Mouse (Mus musculus) heart, adult 11 months (tissue): Measurements from ENCODE around the gene Lpar2.

ENCODE experiments used
- DNase-seq: peaks from one replicate; pipeline ENCODE4 v3.0.0; 2022

Gene Lpar2

DNA sequence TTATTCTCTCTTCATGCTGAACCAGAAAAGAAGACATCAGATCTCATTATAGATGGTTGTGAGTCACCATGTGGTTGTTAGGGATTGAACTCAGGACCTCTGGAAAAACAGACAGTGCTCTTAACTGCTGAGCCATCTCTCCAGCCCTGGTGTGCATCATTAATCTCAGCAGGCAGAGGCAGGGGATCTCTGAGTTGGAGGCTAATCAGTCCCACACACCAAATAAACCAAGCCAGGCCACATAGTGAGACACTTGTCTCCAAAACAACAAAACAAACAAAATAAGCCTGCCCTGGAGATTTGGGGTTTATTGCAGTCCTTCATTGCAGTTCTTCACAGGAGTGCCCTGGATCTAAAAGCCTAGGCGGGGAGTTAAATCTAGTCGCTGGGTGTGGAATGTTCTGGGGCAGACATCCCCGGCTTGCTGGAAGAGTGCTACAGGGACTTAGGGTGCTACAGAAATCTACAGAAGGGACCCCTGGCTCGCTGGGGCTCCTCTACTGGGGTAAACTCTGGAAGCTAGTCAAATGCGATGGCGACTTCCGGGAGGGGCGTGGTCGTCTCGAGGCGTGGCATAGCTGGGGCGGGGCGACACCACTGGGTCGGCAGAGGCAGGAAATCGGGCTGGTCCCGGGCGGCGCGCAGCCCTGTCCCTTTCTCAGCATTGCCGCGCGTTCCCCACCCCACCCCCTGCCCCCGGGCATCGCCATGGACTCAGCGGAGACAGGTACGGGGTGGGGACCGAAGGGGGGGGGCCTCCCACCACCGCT, 13.9 kb upstream of the Lpar2 start, which contains the start of gene Gmip:
TSS of gene Gmip (plus strand) at position 586 of the 770 bp plus-strand sequence.
- peak; percentile 99 for DNase-seq

- DNase-seq: peak; percentile 95
These were observed 13.3 kb upstream of the Lpar2 start for GRCm38 (mm10) chr8:69808864-69809403.

GRCm38 (mm10) chr8:69809820-69810219, 12.4 kb upstream of the Lpar2 start:
- peak; percentile 83 for DNase-seq

- no peak for DNase-seq
These were observed 7.3 kb upstream of the Lpar2 start for GRCm38 (mm10) chr8:69814881-69815280.

DNA sequence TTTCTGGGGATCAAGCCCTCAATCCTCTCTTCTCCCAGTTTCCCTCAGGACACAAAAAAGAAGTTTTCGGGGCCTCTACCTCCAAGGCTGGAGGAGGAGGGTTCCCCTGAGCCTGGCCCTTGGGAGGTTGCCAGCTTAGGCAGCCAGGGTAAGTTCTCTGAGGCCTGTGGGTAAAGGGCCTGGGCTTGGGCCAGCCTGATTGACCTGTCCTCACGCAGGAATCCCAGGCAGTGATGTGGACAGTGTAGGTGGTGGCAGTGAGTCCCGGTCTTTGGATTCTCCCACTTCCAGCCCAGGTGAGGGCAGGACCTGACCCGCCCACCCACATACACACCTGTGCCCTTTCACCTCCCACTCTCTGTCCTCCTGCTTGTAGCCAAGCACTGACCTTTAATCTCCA, 6.8 kb upstream of the Lpar2 start:
- no peak for DNase-seq

DNA sequence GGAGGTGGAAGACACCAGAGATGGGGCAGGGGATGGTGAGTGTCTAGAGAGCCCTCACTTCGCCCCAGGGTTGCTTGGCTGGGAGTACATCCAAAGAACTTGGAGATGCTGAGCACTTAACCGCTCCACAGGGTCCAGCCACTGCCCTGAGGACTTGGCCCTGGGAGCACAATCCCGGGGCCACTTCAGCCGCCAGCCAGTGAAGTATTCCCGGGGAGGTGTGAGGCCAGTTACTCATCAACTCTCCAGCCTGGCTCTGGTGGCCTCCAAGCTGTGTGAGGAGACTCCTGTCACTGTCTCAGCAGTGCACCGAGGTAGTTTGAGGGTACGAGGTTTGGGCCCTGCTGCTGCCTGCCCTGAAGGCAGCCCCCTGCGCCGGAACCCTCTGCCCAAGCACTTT, 1.8 kb upstream of the Lpar2 start:
- DNase-seq: no peak

DNA sequence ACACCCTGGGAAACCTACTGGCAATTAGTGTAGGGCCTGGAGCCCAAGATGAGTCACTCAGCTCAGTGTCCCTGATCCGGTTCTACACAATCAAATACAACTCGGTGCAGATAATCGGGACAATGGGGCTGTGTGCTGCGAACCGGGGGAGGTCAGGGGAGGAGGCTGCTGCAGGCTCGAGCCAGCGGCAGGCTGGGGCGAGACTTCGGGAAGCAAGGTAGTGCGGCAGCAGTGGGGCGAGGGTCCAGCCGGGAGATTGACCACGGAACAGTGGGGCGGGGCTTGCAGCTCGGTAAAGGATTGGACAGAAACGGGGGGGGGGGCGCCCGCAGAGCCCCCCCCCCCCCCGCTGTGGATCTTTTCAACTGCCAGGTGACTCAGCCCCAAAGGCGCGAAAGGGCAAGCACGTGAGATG, 251 bp upstream of the Lpar2 start:
- no peak for DNase-seq

DNA sequence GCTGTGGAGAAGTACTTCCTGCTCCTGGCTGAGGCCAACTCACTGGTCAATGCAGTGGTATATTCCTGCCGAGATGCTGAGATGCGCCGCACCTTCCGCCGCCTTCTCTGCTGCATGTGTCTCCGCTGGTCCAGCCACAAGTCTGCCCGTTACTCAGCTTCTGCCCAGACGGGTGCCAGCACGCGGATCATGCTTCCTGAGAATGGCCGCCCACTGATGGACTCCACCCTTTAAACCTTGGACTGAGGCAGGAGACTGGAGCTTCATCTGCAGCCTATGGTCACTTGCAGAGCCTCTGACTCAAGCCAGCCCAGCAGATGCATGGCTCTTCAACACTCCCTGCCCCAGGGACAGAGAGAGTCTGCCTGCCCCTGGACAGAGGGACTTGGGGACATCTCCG, 4.1 kb downstream of the Lpar2 start:
- DNase-seq: no peak

DNA sequence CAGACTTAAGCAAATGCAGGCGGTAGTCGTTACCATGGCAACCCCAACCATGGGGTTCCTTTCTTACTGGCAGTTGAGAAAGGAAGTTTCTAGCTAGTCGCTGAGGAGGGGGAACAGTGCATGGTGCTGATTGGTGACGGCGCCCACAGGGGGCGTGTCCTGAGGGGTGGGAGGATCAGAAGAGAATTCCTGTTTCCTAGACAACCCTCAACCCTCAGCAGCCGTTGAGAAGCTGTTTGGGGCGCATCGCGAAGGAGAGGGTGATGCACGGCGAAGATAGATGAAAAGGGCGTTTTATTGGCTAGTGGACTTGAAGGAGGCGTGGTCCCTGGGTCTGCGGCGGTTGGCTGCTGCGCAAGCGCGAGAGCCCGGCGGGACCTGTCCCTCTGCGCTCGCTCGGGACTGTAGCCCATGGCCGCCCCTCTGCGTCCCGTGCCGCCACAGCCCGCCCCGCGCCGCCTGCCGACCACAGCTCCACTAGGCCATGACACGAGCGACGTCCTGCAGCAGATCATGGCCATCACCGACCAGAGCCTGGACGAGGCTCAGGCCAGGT, 10.1 kb downstream of the Lpar2 start, which contains the start of gene Pbx4:
TSS of gene Pbx4 (plus strand) at position 194 of the 556 bp plus-strand sequence.
- DNase-seq: peak; percentile 99

- DNase-seq: no peak
These were observed 14.9 kb downstream of the Lpar2 start for GRCm38 (mm10) chr8:69837057-69837682.

GRCm38 (mm10) chr8:69847167-69848065, 25.2 kb downstream of the Lpar2 start:
- DNase-seq: no peak

DNA sequence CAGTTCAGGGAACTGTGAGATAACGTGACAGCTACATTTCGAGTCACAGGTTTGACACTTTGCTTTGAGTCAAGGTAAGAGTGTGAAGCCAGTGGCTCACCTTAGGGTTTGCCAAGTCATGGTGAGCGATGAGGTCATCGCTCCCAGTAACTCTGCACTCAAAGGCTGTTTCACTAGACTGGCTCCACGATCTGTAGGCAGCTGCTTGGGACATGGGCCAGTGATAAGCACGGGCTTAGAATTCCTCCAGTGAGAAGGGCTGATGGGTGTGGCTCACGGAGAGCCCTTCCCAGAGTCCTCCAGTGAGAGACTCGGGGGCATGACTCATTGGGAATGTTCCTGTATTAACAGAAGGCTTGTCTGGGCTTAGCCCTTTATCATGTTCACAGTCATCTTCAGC, 26.7 kb downstream of the Lpar2 start:
- DNase-seq: peak; percentile 97

DNA sequence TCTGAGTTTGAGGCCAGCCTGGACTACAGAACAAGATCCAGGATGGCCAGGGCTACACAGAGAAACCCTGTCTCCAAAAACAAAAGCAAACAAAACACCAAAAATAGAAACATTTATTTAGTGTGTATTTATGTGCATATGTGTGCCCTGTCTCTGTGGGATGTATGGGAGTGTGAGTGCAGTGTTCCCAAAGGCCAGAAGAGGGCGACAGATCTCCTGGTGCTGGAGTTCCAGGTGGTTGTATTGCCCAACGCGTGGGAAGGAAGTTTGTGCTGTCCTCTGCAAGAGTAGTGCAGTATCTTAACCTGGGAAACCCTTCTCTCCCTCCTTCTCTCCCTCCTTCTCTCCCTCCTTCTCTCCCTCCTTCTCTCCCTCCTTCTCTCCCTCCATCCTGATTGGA, 27.7 kb downstream of the Lpar2 start:
- no peak for DNase-seq

GRCm38 (mm10) chr8:69850926-69851506, 28.8 kb downstream of the Lpar2 start:
- no peak for DNase-seq

DNA sequence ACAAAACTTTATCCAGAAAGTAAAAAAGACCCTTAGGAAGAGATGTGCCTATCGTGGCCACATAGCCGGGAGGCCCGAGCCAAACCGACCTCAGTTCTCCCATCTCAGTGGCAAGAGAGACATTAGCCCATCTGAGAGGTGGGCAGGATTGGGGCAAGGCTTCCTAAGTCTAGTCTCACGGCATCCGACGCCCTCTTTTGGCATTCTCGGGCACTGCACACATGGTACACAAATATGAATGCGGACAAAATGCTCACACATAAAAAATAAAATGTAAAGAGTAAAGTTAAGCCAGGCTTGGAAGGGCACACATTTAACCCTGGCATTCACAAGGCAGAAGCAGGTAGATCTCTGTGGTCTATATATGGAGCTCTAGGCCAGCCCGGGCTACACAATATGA, 31.6 kb downstream of the Lpar2 start:
- no peak for DNase-seq

DNA sequence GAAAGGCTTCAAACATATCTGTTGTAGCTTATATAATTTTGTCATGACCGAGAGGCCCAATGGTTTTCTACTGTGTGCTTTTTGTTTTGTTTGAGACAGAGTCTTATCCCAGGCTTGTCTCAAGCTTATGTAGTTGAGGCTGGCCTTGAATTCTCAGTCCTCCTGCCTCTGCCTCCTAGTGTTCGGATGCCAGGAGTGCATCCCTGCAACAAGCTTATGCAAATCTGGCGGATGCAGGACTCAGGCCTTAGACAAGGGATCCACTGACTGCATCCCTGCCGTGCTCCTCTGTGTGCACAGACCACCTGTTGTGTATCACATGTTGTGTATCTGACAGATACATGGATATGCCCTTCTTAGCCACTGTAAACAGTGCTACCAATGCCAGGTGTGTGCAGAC, 38.6 kb downstream of the Lpar2 start:
- DNase-seq: no peak

DNA sequence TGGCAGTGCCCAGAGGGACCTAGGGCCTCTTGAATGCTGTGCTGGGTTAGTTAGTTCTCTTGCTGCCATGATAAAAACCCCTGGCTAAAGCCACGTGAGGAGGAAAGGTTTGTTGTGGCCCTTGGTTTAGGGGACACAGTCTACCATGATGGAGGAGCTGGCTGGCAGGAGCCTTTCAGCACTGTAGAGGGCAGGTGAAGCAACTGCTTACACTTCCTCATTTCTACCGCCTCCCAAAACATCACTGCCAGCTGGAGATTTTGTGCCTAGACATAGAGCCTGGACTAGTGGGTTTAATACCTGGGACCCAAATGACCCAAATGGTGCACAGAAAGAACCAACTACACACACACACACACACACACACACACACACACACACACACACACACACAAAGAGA, 39.0 kb downstream of the Lpar2 start:
- no peak for DNase-seq

DNA sequence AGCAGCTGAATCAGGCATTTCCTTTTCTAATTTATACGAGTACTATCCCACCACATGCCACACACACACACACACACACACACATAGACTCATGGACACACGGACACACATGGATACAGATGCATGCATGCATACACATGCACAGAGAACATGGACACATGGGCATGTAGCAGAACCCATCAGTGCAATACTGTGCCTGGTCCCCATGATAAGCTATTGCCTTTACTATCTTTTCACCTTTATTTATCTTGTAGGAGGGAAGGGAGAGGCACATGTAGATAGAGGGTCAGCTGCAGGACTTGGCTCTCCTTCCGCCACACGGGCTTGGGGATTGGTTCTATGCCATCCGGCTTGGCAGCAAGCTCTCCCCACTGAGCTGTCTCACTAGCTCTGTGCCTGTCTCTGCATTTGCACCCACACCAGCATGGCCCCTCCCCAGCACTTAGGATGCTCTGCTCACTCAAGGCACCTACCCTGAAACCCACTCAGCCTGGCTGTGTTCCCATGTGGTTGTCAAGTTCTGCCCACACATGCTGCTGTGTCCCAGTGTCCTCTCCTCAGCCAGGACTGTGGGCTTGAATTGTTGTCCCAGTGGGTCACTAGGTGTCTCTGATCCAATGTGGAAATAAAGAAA, 41.3 kb downstream of the Lpar2 start:
- DNase-seq: peak; percentile 89

DNA sequence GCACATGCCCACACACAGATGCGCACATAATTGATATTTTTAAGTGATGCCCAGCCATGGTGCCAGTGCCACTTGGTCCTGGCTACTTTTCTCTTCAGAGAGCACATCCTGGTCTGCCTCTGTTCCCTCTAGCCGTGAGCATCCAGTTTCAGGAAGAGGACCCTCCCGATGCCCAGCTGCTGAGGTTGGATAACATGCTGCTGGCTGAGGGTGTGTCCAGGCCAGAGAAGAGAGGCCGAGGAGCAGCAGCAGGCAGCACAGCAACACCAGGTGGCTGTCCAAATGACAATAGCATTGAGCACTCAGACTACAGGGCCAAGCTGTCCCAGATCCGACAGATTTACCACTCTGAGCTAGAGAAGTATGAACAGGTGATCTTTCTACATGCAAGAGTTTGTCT, 42.0 kb downstream of the Lpar2 start:
- DNase-seq: peak; percentile 77

- peak; percentile 87 for DNase-seq
These were observed 45.6 kb downstream of the Lpar2 start for GRCm38 (mm10) chr8:69867696-69868326.

DNA sequence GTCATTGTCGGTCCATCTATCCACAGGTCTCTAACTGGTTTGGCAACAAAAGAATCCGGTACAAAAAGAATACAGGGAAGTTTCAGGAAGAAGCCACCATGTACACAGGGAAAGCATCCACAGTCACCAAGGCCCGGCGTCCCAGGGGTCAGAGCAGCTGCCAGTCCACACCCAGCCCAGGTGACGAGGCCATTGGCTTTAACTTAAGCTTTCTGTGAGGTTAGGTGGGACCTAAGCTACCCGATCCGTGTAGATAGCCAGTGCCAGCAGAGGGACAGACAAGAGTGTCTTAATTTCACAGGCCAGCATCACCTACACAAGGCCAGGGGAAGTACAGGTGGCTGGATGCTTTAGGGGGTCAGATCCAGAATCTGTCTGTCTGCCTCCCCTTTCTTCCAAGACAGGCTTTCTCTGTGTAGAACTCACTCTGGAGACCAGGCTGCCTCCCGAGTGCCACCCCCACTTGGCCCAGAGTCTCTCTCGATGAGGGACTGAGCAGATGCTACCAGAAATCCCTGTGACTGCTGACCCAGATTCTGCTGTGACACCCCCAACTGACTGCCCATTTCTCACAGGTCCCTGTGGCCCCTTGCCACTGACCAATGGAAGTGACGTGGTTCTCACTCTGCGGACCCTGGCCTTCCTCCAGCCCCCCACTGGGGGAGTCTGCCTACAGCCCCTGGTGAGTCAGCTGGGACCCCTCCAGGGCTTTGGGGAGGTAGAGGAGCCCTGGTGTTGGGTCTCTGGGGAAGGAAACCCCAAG, 48.0 kb downstream of the Lpar2 start:
- peak; percentile 87 for DNase-seq
